Mouse (Mus musculus) lung, embryonic 16.5 days (tissue): ENCODE data around the gene Ermap. TPM values are rescaled to one million over a fixed set of nuclear protein-coding genes. Genes with fewer than 3 reads are reported as not detected.

Source experiments
- ATAC-seq: fragments of 200-750 bp; cut with Nextera tagmentation; 2 replicates; pipeline ENCODE4 v1.8.0; 2017; ENCODE audit warnings: low read depth, mild to moderate bottlenecking, moderate library complexity
- H3K27ac ChIP-seq: fragments of 300-500 bp; sonication (generic); 2 replicates; pipeline ENCODE4 v1.5.1; 2014; ENCODE audit warnings: mild to moderate bottlenecking, control low read depth, low read length
- H3K27me3 ChIP-seq: fragments of 300-500 bp; sonication (generic); 2 replicates; pipeline ENCODE4 v1.6.1; 2014; ENCODE audit warnings: low read depth, low read length, mixed read lengths; ENCODE audit not compliant: control insufficient read depth, insufficient read depth
- H3K36me3 ChIP-seq: fragments of 300-500 bp; sonication (generic); 2 replicates; pipeline ENCODE4 v1.6.1; 2014; ENCODE audit warnings: low read length; ENCODE audit not compliant: control insufficient read depth, insufficient read depth
- H3K4me1 ChIP-seq: fragments of 300-500 bp; sonication (generic); replicated peaks from 2 replicates; pipeline ENCODE4 v1.6.1; 2014; ENCODE audit warnings: low read length, mixed read lengths; ENCODE audit not compliant: control insufficient read depth, insufficient read depth
- H3K4me2 ChIP-seq: fragments of 300-500 bp; sonication (generic); 2 replicates; pipeline ENCODE4 v1.6.1; 2014; ENCODE audit warnings: low read depth, low read length, control low read depth
- H3K4me3 ChIP-seq: fragments of 300-500 bp; sonication (generic); 2 replicates; pipeline ENCODE4 v1.5.1; 2014; ENCODE audit warnings: mild to moderate bottlenecking, low read length, control low read depth
- H3K9ac ChIP-seq: fragments of 300-500 bp; sonication (generic); 2 replicates; pipeline ENCODE4 v1.6.1; 2014; ENCODE audit warnings: low read length, control low read depth
- H3K9me3 ChIP-seq: fragments of 300-500 bp; sonication (generic); 2 replicates; pipeline ENCODE4 v1.6.1; 2016; ENCODE audit warnings: low read length; ENCODE audit not compliant: control insufficient read depth
- whole genome bisulfite sequencing: fragments of 180-500 bp; shearing (Covaris S2); extraction: QIAGEN DNeasy Blood & Tissue Kit; methylation state at CpG from one replicate; pipeline ENCODE4 v1.1.7; 2014; 5-methylcytosine and 5-hydroxymethylcytosine counted together
- polyA plus RNA-seq: library from polyadenylated mRNA; unstranded; fragments of >200 nt; fragmentation: Nextera tagmentation; extraction: Ambion mirVana; gene quantifications from 2 replicates; pipeline ENCODE4 v1.2.1, GENCODE M21; 2015

Gene Ermap
- polyA plus RNA-seq, 1 experiment from 2014 or later: 1.4 TPM

GRCm38 (mm10) chr4:119190618-119191017, 807 bp upstream of the Ermap start:
- no peak overlapping the region for H3K4me3 ChIP-seq
- H3K4me1 ChIP-seq: no peaks in the 10 kb centered on the region
- no peak overlapping the region for H3K9ac ChIP-seq
- H3K27me3 ChIP-seq: no peaks in the 10 kb centered on the region
- no peak for ATAC-seq
- 76% methylated on average over 8 of the region's 8 CpGs for WGBS
- H3K4me2 ChIP-seq: no peak overlapping the region
- no peak overlapping the region for H3K27ac ChIP-seq
- H3K9me3 ChIP-seq: no peaks in the 10 kb centered on the region
- H3K36me3 ChIP-seq: no peaks in the 10 kb centered on the region

- H3K4me3 ChIP-seq: no peak overlapping the region
- no peak for ATAC-seq
- WGBS: 73% methylated on average over 6 of the region's 6 CpGs
- H3K9me3 ChIP-seq: no peaks in the 10 kb centered on the region
- H3K4me2 ChIP-seq: no peak overlapping the region
- H3K9ac ChIP-seq: no peak overlapping the region
- no peaks in the 10 kb centered on the region for H3K4me1 ChIP-seq
- H3K27me3 ChIP-seq: no peaks in the 10 kb centered on the region
- H3K36me3 ChIP-seq: no peaks in the 10 kb centered on the region
- H3K27ac ChIP-seq: no peak overlapping the region
Observed at GRCm38 (mm10) chr4:119189392-119189791, 419 bp downstream of the Ermap start.

GRCm38 (mm10) chr4:119188060-119188785, 1.6 kb downstream of the Ermap start:
- WGBS: 36% methylated on average over 11 of the region's 11 CpGs
- no peak overlapping the region for H3K27ac ChIP-seq
- H3K9ac ChIP-seq: no peak overlapping the region
- no peak overlapping the region for H3K4me2 ChIP-seq
- no peaks in the 10 kb centered on the region for H3K4me1 ChIP-seq
- no peaks in the 10 kb centered on the region for H3K27me3 ChIP-seq
- no peaks in the 10 kb centered on the region for H3K9me3 ChIP-seq
- H3K36me3 ChIP-seq: no peaks in the 10 kb centered on the region
- ATAC-seq: no peak
- no peak overlapping the region for H3K4me3 ChIP-seq

GRCm38 (mm10) chr4:119185771-119186170, 4.0 kb downstream of the Ermap start:
- no peak overlapping the region for H3K4me3 ChIP-seq
- 66% methylated on average over 4 of the region's 4 CpGs for WGBS

GRCm38 (mm10) chr4:119183525-119183924, 6.3 kb downstream of the Ermap start:
- Histone ChIP-seq H3K4me3 (no peak overlapping the region), H3K27ac (no peak overlapping the region), H3K27me3 (no peaks in the 10 kb centered on the region), H3K4me1 (no peaks in the 10 kb centered on the region), H3K9ac (no peak overlapping the region), H3K9me3 (no peaks in the 10 kb centered on the region), H3K4me2 (no peak overlapping the region), H3K36me3 (no peaks in the 10 kb centered on the region)
- WGBS: 28% methylated on average over 1 of the region's 1 CpGs
- ATAC-seq: no peak

More at GRCm38 (mm10) chr4:119185771-119186170, 4.0 kb downstream of the Ermap start:
- Histone ChIP-seq H3K4me1 (no peaks in the 10 kb centered on the region), H3K4me2 (no peak overlapping the region), H3K27me3 (no peaks in the 10 kb centered on the region), H3K36me3 (no peaks in the 10 kb centered on the region), H3K27ac (no peak overlapping the region), H3K9me3 (no peaks in the 10 kb centered on the region), H3K9ac (no peak overlapping the region)
- ATAC-seq: no peak

- 73% methylated on average over 9 of the region's 9 CpGs for WGBS
- H3K4me1 ChIP-seq: no peaks in the 10 kb centered on the region
- H3K27ac ChIP-seq: no peak overlapping the region
- H3K9me3 ChIP-seq: no peaks in the 10 kb centered on the region
- H3K4me2 ChIP-seq: no peak overlapping the region
- no peak overlapping the region for H3K9ac ChIP-seq
- no peak overlapping the region for H3K4me3 ChIP-seq
- no peak for ATAC-seq
- no peaks in the 10 kb centered on the region for H3K36me3 ChIP-seq
- H3K27me3 ChIP-seq: no peaks in the 10 kb centered on the region
Observed at GRCm38 (mm10) chr4:119181456-119181855, 8.4 kb downstream of the Ermap start.

GRCm38 (mm10) chr4:119180133-119180707, 9.6 kb downstream of the Ermap start:
- Histone ChIP-seq H3K4me2 (no peak overlapping the region), H3K36me3 (no peaks in the 10 kb centered on the region), H3K4me1 (no peaks in the 10 kb centered on the region), H3K9ac (no peak overlapping the region), H3K27ac (no peak overlapping the region), H3K27me3 (no peaks in the 10 kb centered on the region), H3K9me3 (no peaks in the 10 kb centered on the region), H3K4me3 (no peak overlapping the region)
- WGBS: 40% methylated on average over 4 of the region's 4 CpGs
- ATAC-seq: no peak

GRCm38 (mm10) chr4:119178331-119178730, 11.5 kb downstream of the Ermap start:
- 43% methylated on average over 18 of the region's 18 CpGs for WGBS
- Histone ChIP-seq H3K9me3 (no peaks in the 10 kb centered on the region), H3K27ac (no peak overlapping the region), H3K27me3 (no peaks in the 10 kb centered on the region), H3K9ac (no peak overlapping the region), H3K4me3 (no peak overlapping the region), H3K4me2 (no peak overlapping the region), H3K36me3 (no peaks in the 10 kb centered on the region), H3K4me1 (peaks cover under 1% of the 10 kb centered on the region; the same call in 1 of the 2 replicates)
- ATAC-seq: no peak

GRCm38 (mm10) chr4:119177702-119178101, 12.1 kb downstream of the Ermap start:
- Histone ChIP-seq H3K9me3 (no peaks in the 10 kb centered on the region), H3K27me3 (no peaks in the 10 kb centered on the region), H3K27ac (no peak overlapping the region), H3K4me3 (no peak overlapping the region), H3K4me2 (no peak overlapping the region), H3K4me1 (peaks cover 7% of the 10 kb centered on the region; the same call in 1 of the 2 replicates), H3K9ac (no peak overlapping the region), H3K36me3 (no peaks in the 10 kb centered on the region)
- WGBS: 71% methylated on average over 5 of the region's 5 CpGs
- no peak for ATAC-seq
